Mouse (Mus musculus): ENCODE results near the gene Spg20.

- no peak for TF ChIP-seq CTCF (conservative IDR thresholded peaks at IDR 0.05; ENCODE audit: low read length)
- no peak for TF ChIP-seq NANOG (IDR thresholded peaks at IDR 0.05; ENCODE audit: borderline replicate concordance, low read length)
- TF ChIP-seq POU5F1 (IDR thresholded peaks at IDR 0.05; ENCODE audit: borderline replicate concordance, low read length): no peak
These were observed 25.0 kb upstream of the Spg20 start for GRCm38 (mm10) chr3:55086948-55087347.

Measured in E14TG2a.4 (cell line).